Mouse (Mus musculus) limb, embryonic 12.5 days (tissue): ENCODE results near the gene 1810024B03Rik. TPM values are rescaled to one million over a fixed set of nuclear protein-coding genes. Genes with fewer than 3 reads are reported as not detected.
A peak's percentile ranks its signal among the peaks of the same experiment; 100 is the strongest.

ENCODE experiments used
- ATAC-seq: fragments of 200-750 bp; cut with Nextera tagmentation; 2 replicates; pipeline ENCODE4 v1.8.0; 2017; ENCODE audit warnings: low read depth, moderate TSS enrichment; ENCODE audit not compliant: insufficient number of reproducible peaks, insufficient read depth, low FRiP score, low TSS enrichment
- H3K27ac ChIP-seq: fragments of 300-500 bp; sonication (generic); 2 replicates; pipeline ENCODE4 v1.5.1; 2016; ENCODE audit warnings: mild to moderate bottlenecking, moderate library complexity
- H3K27me3 ChIP-seq: fragments of 300-500 bp; sonication (generic); 2 replicates; pipeline ENCODE4 v1.6.1; 2016; ENCODE audit warnings: mild to moderate bottlenecking, moderate library complexity
- H3K36me3 ChIP-seq: fragments of 300-500 bp; sonication (generic); 2 replicates; pipeline ENCODE4 v1.6.1; 2016; ENCODE audit warnings: mild to moderate bottlenecking, moderate library complexity
- H3K4me1 ChIP-seq: fragments of 300-500 bp; sonication (generic); replicated peaks from 2 replicates; pipeline ENCODE4 v1.6.1; 2016
- H3K4me2 ChIP-seq: fragments of 300-500 bp; sonication (generic); 2 replicates; pipeline ENCODE4 v1.6.1; 2016; ENCODE audit warnings: mild to moderate bottlenecking, moderate library complexity
- H3K4me3 ChIP-seq: fragments of 300-500 bp; sonication (generic); replicated peaks from 2 replicates; pipeline ENCODE4 v1.5.1; 2016; ENCODE audit warnings: mild to moderate bottlenecking
- H3K9ac ChIP-seq: fragments of 300-500 bp; sonication (generic); replicated peaks from 2 replicates; pipeline ENCODE4 v1.6.1; 2016; ENCODE audit warnings: mild to moderate bottlenecking, moderate library complexity
- H3K9me3 ChIP-seq: fragments of 300-500 bp; sonication (generic); 2 replicates; pipeline ENCODE4 v1.6.1; 2016; ENCODE audit warnings: mild to moderate bottlenecking, moderate library complexity
- WGBS: fragments of 180-500 bp; shearing (Covaris S2); methylation state at CpG from one replicate; pipeline ENCODE4 v1.1.7; 2016; 5-methylcytosine and 5-hydroxymethylcytosine counted together
- polyA plus RNA-seq: library from polyadenylated mRNA; unstranded; fragments of >200 nt; fragmentation: Nextera tagmentation; extraction: Ambion mirVana; gene quantifications from 2 replicates; pipeline ENCODE4 v1.2.1, GENCODE M21; 2016

The 1810024B03Rik gene
- polyA plus RNA-seq, 1 experiment from 2014 or later, result 2.3 TPM

DNA sequence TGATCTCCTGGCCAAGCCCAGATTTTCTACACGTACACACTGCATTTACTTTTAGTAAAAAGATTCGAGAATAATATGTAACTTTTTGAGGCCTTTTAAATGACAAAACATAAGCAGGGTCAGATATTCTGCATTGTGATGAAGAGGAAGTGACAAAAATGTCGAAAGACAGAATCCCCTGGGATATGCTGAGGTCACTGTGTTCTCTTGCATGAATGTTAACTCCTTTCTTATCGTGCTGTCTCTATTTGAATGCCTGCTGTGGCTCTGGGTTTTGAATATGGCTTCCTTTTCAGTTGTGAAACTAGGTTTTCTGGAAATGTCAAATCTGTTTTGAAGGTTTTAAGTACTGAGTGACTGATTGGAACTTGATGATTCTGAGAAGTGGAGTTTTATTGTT, 42.4 kb downstream of the 1810024B03Rik start:
- no peak overlapping the region for H3K4me3 ChIP-seq
- ATAC-seq, result no peak
- 56% methylated on average over 4 of the region's 4 CpGs for WGBS
- no peak overlapping the region for H3K9ac ChIP-seq
- no peaks in the 10 kb centered on the region for H3K4me1 ChIP-seq
- no peaks in the 10 kb centered on the region for H3K36me3 ChIP-seq
- no peaks in the 10 kb centered on the region for H3K9me3 ChIP-seq
- H3K4me2 ChIP-seq, result no peak overlapping the region
- H3K27me3 ChIP-seq, result peaks cover 7% of the 10 kb centered on the region; the same call in 1 of the 2 replicates
- H3K27ac ChIP-seq, result no peak overlapping the region

DNA sequence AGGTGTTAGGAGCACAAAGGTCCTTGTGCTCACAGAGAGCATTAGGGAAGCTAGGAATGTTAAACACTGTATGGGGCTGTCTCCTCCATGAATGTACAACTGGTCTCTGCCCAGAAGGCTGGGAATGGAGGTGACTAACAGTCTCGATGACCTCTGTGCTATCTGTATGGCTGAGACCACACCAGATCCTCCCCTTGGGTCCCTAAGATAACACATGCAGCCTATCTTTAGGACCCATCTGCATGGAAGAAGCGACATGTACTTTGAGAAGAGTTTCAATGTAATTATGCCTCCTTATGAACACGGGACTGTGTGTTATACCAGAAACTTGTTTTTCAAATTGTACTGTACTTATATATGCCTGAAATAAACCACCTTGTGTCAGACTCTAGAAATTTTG, 62.4 kb downstream of the 1810024B03Rik start:
- Histone ChIP-seq H3K27ac (no peak overlapping the region), H3K36me3 (peaks cover 11% of the 10 kb centered on the region), H3K4me3 (no peak overlapping the region), H3K9ac (no peak overlapping the region), H3K4me1 (peaks cover 19% of the 10 kb centered on the region), H3K27me3 (no peaks in the 10 kb centered on the region), H3K4me2 (no peak overlapping the region), H3K9me3 (no peaks in the 10 kb centered on the region)
- WGBS, result 84% methylated on average over 3 of the region's 3 CpGs
- ATAC-seq, result no peak

DNA sequence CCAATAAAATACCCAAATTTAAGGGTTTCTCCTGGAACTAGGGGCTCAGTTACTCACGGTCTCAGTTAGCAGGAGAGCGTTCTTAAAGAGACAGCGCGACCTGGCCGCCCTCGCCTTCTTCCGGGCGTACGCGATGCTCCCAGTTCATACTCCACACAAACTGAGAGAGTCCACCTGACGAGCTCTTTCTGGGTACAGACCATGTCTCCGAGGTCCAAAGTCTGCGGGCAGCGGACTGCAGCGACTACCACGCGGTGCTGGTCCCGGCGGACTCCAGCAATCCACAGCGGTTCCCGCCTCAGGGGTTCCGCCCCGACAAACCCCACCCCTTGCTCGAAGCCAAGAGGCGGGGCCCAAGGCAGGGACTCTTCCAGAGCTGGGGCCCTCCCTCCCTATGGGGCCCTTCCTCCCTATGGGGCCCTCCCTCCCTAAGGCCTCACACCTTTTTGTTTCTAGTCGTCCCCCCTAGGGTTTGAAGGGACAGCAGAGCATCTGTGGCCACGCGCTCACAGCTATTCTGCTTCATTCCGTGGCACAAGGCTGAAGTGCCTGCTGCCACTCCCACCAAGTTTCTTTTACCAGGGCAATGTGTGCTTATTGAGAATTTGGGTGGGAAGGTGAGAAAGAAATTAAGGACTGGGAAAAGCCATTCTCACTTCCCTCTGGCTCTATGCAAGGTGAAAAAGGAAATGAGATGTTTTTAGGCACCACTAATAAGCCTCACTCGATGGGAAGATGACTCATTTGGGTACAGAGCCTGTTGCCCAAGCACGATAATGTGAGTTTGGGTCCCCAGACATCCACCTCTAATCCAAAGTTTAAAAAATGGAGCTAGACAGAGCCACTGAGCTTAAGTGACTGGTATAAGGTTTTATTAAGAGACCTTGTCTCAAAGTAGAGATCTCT, 64.7 kb downstream of the 1810024B03Rik start, which contains the start of gene Itpripl1:
Gene Itpripl1 (minus strand): TSS at position 285 of the 906 bp plus-strand sequence.
- H3K4me1 ChIP-seq, result peaks cover 21% of the 10 kb centered on the region
- H3K9ac ChIP-seq, result peak within 1 kb of the TSS; percentile 69
- peak; percentile 86 for ATAC-seq
- WGBS, result 2% methylated on average over 31 of the region's 31 CpGs
- 0 out of 2 replicates have a peak within 1 kb of the TSS, but pooled peaks have one; percentile 29 for H3K27ac ChIP-seq
- H3K4me3 ChIP-seq, result peak within 1 kb of the TSS; percentile 62
- H3K9me3 ChIP-seq, result no peaks in the 10 kb centered on the region
- no peaks in the 10 kb centered on the region for H3K27me3 ChIP-seq
- H3K4me2 ChIP-seq, result peak within 1 kb of the TSS; percentile 78
- H3K36me3 ChIP-seq, result peaks cover 26% of the 10 kb centered on the region

DNA sequence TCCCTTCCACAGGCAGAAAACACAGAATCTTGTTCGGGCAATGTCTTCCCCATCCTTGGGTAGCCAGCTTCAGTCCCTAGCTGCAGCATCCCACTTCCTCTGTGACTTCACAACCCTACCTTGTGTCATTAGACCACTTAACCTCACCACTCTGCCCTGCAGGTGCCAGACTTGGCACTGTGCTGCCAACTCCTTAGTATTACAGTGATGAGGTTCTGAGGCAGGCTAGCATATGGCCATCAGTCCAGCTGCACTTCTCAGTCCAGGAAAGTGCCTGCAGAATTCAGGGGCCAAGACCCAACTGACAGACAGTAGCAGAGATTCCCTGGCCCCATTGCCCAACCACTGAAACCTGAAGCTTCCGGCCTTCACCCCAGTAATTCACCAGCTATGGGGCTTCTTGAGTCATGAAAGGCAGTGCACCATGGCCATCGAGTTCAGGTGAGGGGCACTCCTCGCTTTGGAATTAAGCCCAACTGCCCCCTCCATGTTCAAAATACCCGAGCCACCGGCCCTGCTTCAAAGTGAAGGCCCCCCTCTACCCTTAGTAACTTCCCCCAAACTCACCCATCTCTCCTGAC, 65.4 kb downstream of the 1810024B03Rik start:
- H3K4me1 ChIP-seq, result peaks cover 28% of the 10 kb centered on the region
- ATAC-seq, result no peak
- 0 out of 2 replicates have a peak overlapping the region, but pooled peaks have one; percentile 29 for H3K27ac ChIP-seq
- WGBS, result 14% methylated on average over 6 of the region's 6 CpGs
- H3K9ac ChIP-seq, result peak overlapping the region; percentile 69
- no peaks in the 10 kb centered on the region for H3K27me3 ChIP-seq
- H3K4me2 ChIP-seq, result peak overlapping the region; percentile 78
- peak overlapping the region; percentile 62 for H3K4me3 ChIP-seq
- no peaks in the 10 kb centered on the region for H3K9me3 ChIP-seq
- H3K36me3 ChIP-seq, result peaks cover 26% of the 10 kb centered on the region

DNA sequence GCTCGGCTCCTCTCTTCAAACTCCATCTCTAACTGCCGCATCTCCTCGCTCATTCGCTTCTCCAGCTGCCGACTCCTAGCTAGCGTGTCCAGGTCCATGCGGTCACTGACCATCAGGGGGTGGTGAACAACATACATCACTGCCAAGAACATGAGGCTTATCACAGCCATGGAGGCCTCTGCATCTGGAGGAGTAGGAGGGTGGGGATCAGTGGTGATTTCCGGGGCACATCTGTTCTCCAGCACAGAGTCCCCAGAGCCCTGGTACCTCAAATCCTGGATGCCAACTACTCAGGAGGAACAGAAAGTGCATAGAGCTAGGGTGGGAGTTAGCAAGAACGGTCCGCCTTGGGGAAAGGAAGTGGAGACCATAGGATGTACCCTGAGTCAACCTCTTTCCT, 66.0 kb downstream of the 1810024B03Rik start:
- H3K36me3 ChIP-seq, result peaks cover 26% of the 10 kb centered on the region
- H3K9ac ChIP-seq, result 0 out of 2 replicates have a peak overlapping the region, but pooled peaks have one; percentile 9
- WGBS, result 85% methylated on average over 10 of the region's 10 CpGs
- H3K27ac ChIP-seq, result no peak overlapping the region
- peak overlapping the region; percentile 62 for H3K4me3 ChIP-seq
- peaks cover 34% of the 10 kb centered on the region for H3K4me1 ChIP-seq
- H3K27me3 ChIP-seq, result no peaks in the 10 kb centered on the region
- ATAC-seq, result no peak
- no peaks in the 10 kb centered on the region for H3K9me3 ChIP-seq
- peak overlapping the region; percentile 78 for H3K4me2 ChIP-seq

DNA sequence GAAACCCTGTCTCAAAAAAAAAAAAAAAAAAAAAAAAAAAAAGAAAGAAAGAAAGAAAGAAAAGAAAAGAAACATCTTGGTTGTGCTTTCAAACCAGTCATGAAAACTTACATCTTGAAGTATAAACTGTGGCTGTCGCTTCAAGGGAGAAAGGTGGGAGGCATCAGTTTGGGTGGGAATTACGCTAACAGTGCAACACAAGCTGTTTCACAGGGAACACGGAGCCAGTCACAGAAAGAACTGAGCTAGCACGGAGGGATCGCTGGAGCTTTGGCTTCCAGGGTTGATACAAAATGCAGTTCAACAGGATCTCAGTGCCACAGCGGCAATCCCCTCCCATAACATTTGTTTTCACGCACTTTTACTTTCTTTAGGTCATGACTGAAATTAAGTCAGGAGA, 68.1 kb downstream of the 1810024B03Rik start:
- Histone ChIP-seq H3K36me3 (peaks cover 26% of the 10 kb centered on the region), H3K9me3 (no peaks in the 10 kb centered on the region), H3K4me3 (no peak overlapping the region), H3K4me1 (peaks cover 42% of the 10 kb centered on the region), H3K9ac (no peak overlapping the region), H3K27me3 (no peaks in the 10 kb centered on the region), H3K4me2 (no peak overlapping the region), H3K27ac (no peak overlapping the region)
- no peak for ATAC-seq
- 95% methylated on average over 7 of the region's 7 CpGs for WGBS

DNA sequence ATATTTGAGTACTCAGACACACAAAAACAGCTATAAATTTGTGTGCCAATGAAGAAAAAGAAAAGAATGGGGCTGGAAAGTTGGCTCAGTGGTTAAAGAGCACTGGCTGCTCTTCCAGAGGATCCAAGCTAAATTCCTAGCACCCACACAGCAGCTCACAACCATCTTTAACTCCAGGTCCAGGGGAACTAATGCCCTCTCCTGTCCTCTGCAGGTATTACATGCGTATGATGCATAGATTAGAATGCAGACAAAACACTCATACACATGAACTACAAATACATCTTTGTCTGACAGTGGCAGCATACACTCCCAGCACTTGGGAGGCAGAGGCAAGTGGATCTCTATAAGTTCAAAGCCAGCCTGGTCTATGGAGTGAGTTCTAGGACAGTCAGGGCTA, 68.5 kb downstream of the 1810024B03Rik start:
- H3K9me3 ChIP-seq, result no peaks in the 10 kb centered on the region
- 95% methylated on average over 1 of the region's 1 CpGs for WGBS
- H3K4me3 ChIP-seq, result no peak overlapping the region
- no peaks in the 10 kb centered on the region for H3K27me3 ChIP-seq
- peaks cover 42% of the 10 kb centered on the region for H3K4me1 ChIP-seq
- peaks cover 26% of the 10 kb centered on the region for H3K36me3 ChIP-seq
- H3K4me2 ChIP-seq, result no peak overlapping the region
- no peak overlapping the region for H3K27ac ChIP-seq
- no peak overlapping the region for H3K9ac ChIP-seq
- no peak for ATAC-seq

DNA sequence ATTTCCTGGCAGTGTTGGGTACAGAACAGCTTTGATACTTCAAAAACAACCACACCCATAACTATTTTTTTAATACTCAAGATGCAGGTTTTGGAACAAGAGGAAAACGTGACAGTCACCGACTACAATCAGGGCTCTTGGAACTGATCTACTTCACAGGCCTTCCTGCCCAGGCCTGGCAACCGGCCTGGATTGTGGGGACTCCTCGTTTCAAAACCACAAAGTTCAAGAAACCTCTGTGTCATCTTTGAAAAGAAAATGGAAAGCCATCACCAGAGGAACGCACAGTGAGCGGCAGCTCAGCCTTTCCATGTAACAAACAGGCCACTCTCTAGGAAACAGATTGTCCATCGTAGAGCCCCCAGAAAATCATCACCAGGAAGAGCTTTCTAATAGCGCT, 69.0 kb downstream of the 1810024B03Rik start:
- no peak overlapping the region for H3K4me3 ChIP-seq
- ATAC-seq, result no peak
- H3K4me2 ChIP-seq, result no peak overlapping the region
- peaks cover 42% of the 10 kb centered on the region for H3K4me1 ChIP-seq
- no peak overlapping the region for H3K9ac ChIP-seq
- H3K36me3 ChIP-seq, result peaks cover 26% of the 10 kb centered on the region
- H3K27ac ChIP-seq, result no peak overlapping the region
- no peaks in the 10 kb centered on the region for H3K9me3 ChIP-seq
- 93% methylated on average over 8 of the region's 8 CpGs for WGBS
- H3K27me3 ChIP-seq, result no peaks in the 10 kb centered on the region

DNA sequence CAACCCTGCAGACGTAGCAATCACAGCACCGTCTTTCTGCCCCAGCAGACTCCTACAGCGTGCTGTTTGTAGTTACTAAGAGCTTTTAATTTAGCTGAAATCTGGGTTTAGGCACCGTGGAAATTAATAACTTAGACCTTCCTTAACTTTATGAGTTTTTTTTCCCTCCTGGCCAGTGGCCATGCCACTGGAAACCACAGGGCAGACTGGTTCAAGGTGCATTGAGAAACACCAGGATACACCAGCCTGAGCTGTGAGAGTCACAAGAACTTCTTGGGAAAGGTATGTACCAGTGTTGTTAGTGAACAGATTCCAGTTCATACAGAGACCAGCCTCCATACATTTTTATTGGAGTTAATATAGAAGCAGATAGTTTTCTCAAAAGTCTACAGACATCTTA, 69.6 kb downstream of the 1810024B03Rik start:
- Histone ChIP-seq H3K4me1 (peaks cover 38% of the 10 kb centered on the region), H3K27ac (no peak overlapping the region), H3K36me3 (peaks cover 26% of the 10 kb centered on the region), H3K9ac (no peak overlapping the region), H3K4me3 (no peak overlapping the region), H3K27me3 (no peaks in the 10 kb centered on the region), H3K4me2 (no peak overlapping the region), H3K9me3 (no peaks in the 10 kb centered on the region)
- WGBS, result 76% methylated on average over 4 of the region's 4 CpGs
- ATAC-seq, result no peak

DNA sequence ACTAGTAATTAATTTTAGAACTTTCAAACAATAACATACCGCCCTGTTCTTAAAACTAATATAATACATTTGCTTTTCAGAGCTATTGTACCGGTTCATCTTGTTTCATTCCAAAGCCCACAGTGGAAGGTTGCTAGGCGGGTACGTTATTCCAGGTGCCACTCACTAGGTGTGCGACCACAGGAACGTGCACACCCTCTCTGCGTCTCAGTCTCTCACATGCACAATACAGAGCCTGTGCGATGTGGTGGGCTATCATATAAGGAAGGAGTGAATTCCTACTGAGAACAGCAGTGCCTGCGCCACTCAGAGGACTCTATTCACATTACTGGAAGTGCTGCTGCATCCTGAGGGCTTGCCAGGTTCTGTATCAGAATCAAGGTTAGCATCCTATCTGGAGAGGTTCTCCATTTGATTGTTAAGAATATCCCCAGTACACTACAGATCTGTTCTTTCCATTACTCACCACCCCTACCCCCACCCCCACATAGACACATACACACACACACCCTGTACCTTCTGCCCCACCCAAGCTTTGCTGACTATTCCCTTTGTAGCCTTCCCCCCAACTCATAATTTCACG, 70.2 kb downstream of the 1810024B03Rik start:
- WGBS, result 76% methylated on average over 10 of the region's 10 CpGs
- Histone ChIP-seq H3K27ac (peak overlapping the region; percentile 45; the same call in 1 of the 2 replicates), H3K27me3 (no peaks in the 10 kb centered on the region)

DNA sequence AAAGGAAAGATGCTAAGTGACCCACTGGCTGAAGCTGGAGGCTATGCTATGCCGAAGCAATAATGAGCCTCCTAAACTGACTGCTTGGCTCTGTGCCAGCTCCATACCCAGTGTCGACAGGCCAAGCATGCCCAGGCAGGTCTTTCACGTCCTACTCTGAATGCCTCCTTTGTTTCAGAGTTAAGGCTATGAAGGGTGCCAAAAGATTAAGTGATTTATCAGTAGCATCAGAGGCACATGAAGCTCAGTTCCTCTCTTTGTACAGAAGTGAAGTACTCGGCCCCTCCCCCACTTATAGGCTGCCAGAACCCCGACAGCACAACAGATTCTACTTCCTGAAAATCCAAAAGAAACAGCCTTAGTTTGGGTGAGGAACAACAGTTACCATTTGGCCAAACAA, 71.1 kb downstream of the 1810024B03Rik start:
- WGBS, result 19% methylated on average over 5 of the region's 5 CpGs
- Histone ChIP-seq H3K4me3 (no peak overlapping the region), H3K27me3 (no peaks in the 10 kb centered on the region), H3K4me1 (peaks cover 38% of the 10 kb centered on the region), H3K9ac (no peak overlapping the region), H3K27ac (peak overlapping the region; percentile 84), H3K4me2 (peak overlapping the region; percentile 13; the same call in 1 of the 2 replicates), H3K9me3 (no peaks in the 10 kb centered on the region), H3K36me3 (peaks cover 26% of the 10 kb centered on the region)
- peak; percentile 41; the same call in 1 of the 2 replicates for ATAC-seq

More for the DNA sequence above, 70.2 kb downstream of the 1810024B03Rik start:
- Histone ChIP-seq H3K4me2 (no peak overlapping the region), H3K9ac (no peak overlapping the region), H3K9me3 (no peaks in the 10 kb centered on the region), H3K4me3 (no peak overlapping the region), H3K4me1 (peaks cover 38% of the 10 kb centered on the region), H3K36me3 (peaks cover 26% of the 10 kb centered on the region)
- no peak for ATAC-seq
